Mouse (Mus musculus) brain, embryonic 18.5 days (tissue): ENCODE results near the gene Ocel1.
A peak's percentile ranks its signal among the peaks of the same experiment; 100 is the strongest.
"Not testable (repeated sequence)": the region's sequence is repeated elsewhere in the genome, so short reads cannot be mapped to it uniquely, and the experiment has no call there.

Experiments
- DNase-seq: peaks from one replicate; pipeline ENCODE4 v3.0.0-alpha.2; 2012; ENCODE audit warnings: low read depth, low spot score

Gene Ocel1

DNA sequence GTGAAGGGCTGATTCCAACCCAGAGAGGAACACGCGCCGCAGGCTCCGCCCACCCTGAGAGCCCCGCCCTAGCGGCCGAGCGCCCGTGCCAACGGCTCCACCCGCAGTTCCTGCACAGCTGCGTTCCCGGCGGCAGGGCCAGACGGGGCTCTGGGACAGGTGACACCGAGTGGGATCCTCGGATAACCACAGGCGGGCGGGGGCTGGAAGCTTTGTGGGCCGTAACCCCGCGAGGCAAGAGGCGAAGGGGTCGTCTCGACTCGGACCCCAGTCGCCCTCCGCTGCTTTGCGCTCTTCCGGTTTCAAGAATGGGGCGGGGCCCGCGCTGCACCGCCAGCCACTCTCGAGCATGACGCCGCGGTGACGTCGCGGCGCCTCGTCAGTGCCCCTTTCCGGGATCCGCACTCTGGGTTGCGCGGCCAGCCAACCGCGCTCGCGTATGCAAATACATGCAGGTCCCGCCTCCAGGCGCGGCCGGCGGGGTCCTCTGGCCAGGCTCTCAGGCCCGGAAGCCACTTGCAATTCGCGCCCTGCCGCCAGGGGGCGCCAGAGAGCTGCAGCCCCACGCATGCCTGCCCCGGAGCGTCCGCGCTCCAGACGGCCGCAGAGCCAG is at the start of gene Ocel1:
Gene Ocel1, plus strand, starts transcription at position 63 of the 613 bp plus-strand sequence.
- DNase-seq, result peak; percentile 90

- no peak for DNase-seq
Observed at GRCm38 (mm10) chr8:71322939-71323338, 48.2 kb upstream of the Ocel1 start.

DNA sequence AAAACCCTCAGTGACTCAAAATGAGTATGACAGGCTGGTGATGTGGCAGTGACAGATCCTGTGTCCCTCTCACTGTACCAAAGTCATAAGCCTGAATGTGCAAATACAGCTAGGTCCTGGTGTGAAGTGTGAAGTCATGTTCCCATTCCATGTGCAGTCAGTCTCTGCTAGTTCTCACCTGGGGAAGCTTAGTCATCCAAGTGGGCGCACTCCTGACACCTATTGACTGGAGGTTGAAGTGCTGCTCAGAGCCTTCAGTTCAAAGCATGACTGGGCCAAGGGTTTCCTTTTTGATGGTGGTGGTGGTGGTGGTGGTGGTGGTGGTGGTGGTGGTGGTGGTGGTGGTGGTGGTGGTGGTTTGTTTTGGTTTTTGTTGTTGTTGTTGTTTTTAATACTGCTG is 46.2 kb upstream of the Ocel1 start:
- DNase-seq, result no peak

DNA sequence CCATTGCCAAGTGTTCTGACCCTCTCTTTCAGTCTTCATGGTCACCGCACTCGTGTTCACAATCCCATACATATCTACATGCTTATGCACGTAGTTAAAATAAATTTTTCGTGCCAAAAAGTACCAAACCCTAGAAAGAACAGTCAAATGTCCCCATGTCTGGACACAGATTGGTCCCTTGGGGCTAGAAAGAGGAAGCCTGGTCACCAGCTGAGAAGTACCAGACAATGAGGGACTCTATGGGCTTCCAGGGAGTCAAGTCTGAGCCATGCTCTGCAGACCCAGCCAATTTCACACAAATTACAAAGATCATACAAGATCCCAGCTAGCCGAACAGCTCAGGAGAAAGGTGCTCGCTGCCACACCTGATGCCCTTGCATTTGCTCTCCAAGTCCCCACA is 33.3 kb upstream of the Ocel1 start:
- not testable (repeated sequence) for DNase-seq

GRCm38 (mm10) chr8:71340625-71341024 is 30.5 kb upstream of the Ocel1 start:
- DNase-seq, result no peak

DNA sequence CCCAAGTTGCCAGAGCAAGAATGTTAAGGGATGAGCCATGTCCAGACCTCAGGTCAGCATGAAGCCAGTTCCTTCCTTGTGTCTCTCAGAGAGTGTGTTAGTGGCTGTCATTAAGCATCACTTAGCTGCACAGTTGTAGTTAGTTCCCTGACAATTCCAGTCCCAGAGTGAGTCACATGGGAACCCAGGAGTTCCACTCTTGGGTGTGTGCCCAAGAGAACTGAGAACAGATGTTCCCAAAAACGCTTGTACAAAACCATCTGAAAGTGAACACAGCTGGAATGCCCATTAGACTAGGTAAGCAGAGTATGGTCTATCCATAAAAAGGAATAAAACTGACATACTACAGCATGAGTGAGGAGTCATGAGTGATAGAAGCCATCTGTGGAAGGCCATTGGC is 24.5 kb upstream of the Ocel1 start:
- DNase-seq, result no peak

GRCm38 (mm10) chr8:71351117-71351516 is 20.0 kb upstream of the Ocel1 start:
- DNase-seq, result no peak

DNA sequence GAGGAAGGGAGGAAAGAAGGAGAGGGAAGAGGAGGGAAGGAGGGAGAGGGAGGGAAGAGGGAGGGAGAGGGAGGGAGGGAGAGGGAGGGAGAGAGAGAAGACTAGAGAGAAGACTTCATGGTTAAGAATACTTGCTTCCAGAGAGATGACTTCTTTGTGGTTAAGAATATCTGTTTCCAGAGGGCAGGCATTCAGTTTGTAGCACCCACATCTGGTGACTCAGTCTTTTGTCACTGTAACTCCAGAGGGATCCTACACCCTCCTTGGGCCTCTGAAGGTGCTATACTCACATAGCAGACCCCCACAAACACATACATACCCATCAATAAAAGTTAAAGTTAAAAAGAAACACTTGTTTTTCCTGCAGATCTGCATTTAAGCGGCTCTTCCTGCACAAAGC is 19.6 kb upstream of the Ocel1 start:
- no peak for DNase-seq

DNA sequence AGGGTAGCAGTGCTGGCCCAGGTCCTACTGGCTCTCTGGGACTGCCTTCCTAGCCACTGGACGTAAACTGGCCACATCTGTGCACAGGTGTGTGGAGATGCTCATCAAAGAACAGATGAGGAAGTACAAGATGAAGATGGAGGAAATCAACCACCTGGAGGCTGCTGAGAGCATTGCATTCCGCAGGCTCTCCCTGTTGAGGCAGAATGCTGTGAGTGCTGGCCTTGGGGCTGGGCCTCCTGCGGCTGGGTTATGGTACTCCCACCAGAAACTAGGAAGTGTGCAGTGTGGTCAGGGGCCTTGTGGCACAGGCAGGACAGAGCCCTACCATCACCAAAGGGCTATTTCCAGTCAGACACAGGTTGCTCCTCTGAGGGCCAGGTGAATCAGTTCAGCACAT is 13.1 kb upstream of the Ocel1 start:
- no peak for DNase-seq

GRCm38 (mm10) chr8:71366771-71367528 is 4.1 kb upstream of the Ocel1 start, which contains the start of gene Use1:
Gene Use1, plus strand, starts transcription at chr8:71366848.
- DNase-seq, result peak; percentile 86

- no peak for DNase-seq
Observed at GRCm38 (mm10) chr8:71367529-71368176, 3.4 kb upstream of the Ocel1 start.

GRCm38 (mm10) chr8:71368366-71368765 is 2.7 kb upstream of the Ocel1 start:
- DNase-seq, result no peak

DNA sequence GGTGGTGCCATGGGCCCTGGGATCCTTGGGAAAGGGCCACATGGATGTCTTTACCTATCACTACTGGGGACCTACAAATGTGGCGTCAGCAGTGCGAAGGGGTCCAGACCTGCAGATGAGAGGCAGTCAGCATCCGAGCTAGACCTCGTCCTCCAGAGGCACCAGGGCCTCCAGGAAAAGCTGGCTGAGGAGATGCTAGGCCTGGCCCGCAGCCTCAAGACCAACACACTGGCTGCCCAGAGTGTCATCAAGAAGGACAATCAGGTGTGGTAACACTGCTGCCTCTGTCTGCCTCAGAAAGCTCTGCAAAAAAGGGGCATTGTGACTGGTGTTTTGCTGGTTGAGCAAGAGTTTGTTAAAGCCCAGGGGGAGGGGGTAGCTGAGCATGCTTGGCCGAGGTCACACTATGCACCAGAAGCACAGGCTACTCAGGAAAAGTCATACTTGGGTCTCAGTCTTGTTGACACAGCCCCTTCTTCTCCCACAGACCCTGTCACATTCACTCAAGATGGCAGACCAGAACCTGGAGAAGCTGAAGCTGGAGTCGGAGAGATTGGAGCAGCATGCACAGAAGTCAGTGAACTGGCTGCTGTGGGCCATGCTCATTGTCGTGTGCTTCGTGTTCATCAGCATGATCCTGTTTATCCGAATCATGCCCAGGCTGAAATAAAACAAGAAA is 1.9 kb upstream of the Ocel1 start:
- no peak for DNase-seq

DNA sequence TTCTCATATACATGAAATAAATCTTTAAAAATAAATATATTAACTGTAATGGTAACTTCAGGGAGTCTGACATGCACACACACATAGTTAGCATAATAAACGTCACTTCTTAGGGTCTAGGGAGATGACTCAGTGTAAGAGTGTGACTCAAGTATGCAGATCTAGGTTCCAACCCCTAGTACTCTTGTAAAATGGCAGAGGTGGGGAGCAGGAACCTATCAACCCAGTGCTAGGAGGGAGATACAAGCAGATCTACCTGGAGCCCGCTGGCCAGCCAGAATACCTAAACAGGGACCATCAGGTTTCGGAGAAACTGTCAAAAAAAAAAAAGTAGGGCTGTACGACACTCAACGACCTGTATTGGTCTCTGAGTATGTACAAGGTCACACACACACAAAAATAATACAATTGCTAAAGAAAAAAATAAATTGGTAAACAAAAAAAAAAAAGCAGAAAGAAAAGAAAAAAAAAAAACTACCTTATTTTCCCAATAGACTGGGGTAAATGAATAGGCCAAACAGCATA is 325 bp upstream of the Ocel1 start:
- no peak for DNase-seq

DNA sequence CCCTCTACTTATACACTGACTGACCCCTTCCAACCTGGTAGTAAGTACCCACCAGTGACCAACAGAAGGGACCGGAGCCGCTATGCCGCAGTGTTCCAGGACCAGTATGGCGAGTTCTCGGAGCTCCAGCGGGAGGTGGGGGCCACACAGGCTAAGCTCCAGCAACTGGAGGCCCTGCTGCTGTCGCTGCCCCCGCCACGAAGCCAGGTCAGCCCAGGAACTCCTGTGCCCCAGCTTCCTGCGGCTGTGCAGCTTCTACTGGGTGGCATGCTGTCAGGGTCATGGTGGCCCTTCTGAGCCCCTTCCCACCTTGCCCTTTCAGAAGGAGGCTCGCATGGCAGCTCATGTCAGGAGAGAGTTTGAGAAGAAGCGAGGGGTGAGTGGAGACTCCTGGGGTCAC is 1.3 kb downstream of the Ocel1 start:
- DNase-seq, result no peak

GRCm38 (mm10) chr8:71373000-71373399 is 1.9 kb downstream of the Ocel1 start:
- no peak for DNase-seq

GRCm38 (mm10) chr8:71374616-71375206 is 3.6 kb downstream of the Ocel1 start:
- DNase-seq, result no peak

DNA sequence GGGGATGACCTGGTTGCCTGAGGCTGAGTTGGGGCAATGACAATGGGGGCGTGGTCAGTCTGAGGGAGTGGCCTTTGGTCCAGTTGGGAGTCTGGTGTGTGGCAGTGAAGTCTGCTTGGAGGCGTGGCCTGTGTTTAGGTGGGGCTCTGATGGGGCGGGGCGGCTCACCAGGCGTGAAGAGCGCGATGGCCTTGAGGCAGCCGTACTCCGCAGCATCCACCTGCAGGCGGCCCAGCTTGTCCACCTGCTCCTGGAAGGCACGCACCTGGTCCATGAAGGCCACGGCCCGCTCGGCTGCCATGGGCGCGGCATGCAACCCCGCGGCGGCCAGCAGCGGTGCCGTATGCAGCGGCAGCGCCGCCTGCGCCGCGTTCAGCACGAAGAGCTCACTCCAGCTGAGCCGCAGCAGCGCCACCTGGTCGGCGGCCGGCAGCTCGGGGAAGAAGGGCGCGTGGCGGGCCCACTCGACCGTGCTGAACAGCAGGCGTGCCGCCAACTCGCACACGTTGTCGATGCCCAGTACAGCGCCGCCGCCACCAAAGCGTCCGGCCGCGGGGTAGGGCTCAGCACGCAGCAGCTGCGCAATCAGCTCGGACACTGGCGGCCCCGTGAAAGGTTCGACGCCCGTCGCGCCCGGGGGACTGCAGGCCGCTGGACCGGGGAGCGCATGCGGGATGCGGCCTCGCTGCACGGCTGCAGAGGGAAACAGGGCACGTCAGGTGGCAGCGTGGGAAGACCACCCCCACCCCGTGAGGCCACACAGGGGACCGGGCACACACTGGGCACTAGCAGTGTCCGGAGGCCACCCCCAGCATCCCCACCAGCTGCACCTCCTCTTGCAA is 4.7 kb downstream of the Ocel1 start:
- DNase-seq, result no peak

DNA sequence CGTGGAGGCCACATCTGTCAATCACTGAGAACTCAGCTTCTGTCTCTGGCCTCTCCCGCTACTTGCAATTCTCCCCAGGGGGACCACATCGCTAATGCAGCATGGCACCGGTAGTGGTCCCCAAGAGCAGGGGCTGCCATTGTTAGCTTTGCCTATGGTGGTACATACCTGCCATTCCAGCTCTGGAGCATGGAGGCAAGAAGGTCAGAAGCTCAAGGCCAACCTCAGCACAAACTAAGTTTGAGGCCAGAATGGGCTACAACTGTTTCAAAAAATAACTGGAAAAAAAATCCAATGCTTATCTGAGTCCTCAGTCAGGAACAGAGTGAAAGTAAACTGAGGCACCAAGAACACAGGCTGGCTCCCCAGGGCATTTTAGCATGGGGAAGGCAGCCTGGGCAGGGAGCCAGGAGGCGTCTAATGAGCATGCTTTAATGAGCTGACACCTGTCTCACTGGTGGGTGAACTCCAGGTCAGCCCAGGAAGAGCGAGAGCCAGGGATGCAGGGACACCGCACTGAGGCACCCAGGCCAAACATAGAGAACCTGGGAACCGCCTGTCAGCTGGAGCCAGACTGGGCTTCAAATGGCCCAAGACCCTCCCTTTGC is 5.4 kb downstream of the Ocel1 start:
- DNase-seq, result no peak

DNA sequence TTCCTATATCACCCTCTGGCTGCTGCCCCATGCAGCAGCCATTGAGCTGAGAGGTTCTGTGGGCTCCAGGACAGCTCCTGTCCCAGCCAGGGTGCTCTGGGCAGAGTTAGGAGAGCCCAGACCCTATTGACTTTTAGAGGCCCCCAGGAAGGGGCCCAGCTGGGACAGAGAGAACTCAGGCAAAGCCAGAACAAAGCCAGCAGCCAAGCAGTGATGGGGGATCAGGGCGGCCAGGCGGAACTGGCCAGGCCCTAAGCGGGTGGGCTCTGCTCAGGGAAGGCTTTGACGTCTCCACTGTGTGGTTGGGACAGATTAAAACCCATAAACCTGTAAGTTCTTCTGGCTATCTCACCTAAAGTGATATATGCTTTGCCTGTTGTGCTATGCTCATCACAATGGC is 7.9 kb downstream of the Ocel1 start:
- no peak for DNase-seq
